Mouse (Mus musculus) B cell, adult (primary cell): ENCODE measurements around the gene Gm4894. TPM values are rescaled to one million over a fixed set of nuclear protein-coding genes. Genes with fewer than 3 reads are reported as not detected.

ENCODE experiments used
- total RNA-seq: library from RNA; stranded (reverse); gene quantifications from 4 replicates; pipeline ENCODE4 v1.2.4, GENCODE M21; 2023; ENCODE audit not compliant: inconsistent age

The Gm4894 gene
- not detected in 4 replicates for total RNA-seq

GRCm38 (mm10) chr9:49250231-49250630, at the start of gene Gm4894:
Gene Gm4894, plus strand, starts transcription at chr9:49250531.

Other genes starting within 250 kb of the Gm4894 start
- 39.7 to 44.3 TPM (median 41.9 TPM) in 4 replicates for gene Zw10, start 194.9 kb upstream of the Gm4894 start, total RNA-seq
- gene Tmprss5, start 169.3 kb upstream of the Gm4894 start, total RNA-seq, result not detected in 4 replicates
- not detected in 4 replicates for gene Drd2, start 90.1 kb downstream of the Gm4894 start, total RNA-seq
- gene Ankk1, start 176.5 kb downstream of the Gm4894 start, total RNA-seq, result not detected in 4 replicates
- gene Ttc12, start 235.7 kb downstream of the Gm4894 start, total RNA-seq, result not detected in 4 replicates